Mouse (Mus musculus): ENCODE data around the gene Rrp7a. TPM values are rescaled to one million over a fixed set of nuclear protein-coding genes. Genes with fewer than 3 reads are reported as not detected.

Gene Rrp7a
- polyA plus RNA-seq, 1 experiment, result 109 TPM

- Histone ChIP-seq H3K27me3 (ENCODE audit: control insufficient read depth, insufficient read depth, low read length) (no peaks in the 10 kb centered on the region), H3K27ac (ENCODE audit: control insufficient read depth, insufficient read depth, low read depth, low read length) (peak overlapping the region; percentile 16; the same call in 1 of the 2 replicates), H3K36me3 (ENCODE audit: control insufficient read depth, insufficient read depth, low read length) (no peaks in the 10 kb centered on the region), H3K4me1 (ENCODE audit: control insufficient read depth, insufficient read depth, low read length) (no peaks in the 10 kb centered on the region; the same call in 1 of the 2 replicates), H3K4me3 (ENCODE audit: control insufficient read depth, low read depth, low read length) (no peak overlapping the region)
- no peak for TF ChIP-seq CTCF (IDR thresholded peaks at IDR 0.05; ENCODE audit: control insufficient read depth, insufficient read depth, insufficient replicate concordance, low read depth, low read length)
- no peak for TF ChIP-seq POLR2A (IDR thresholded peaks at IDR 0.05; ENCODE audit: control insufficient read depth, low read depth, low read length)
Measured at GRCm38 (mm10) chr15:83155672-83156419, 33.2 kb upstream of the Rrp7a start.

- TF ChIP-seq POLR2A (IDR thresholded peaks at IDR 0.05; ENCODE audit: control insufficient read depth, low read depth, low read length) (no peak), CTCF (IDR thresholded peaks at IDR 0.05; ENCODE audit: control insufficient read depth, insufficient read depth, insufficient replicate concordance, low read depth, low read length) (no peak)
- no peak overlapping the region for H3K4me3 ChIP-seq (ENCODE audit: control insufficient read depth, low read depth, low read length)
- H3K4me1 ChIP-seq (ENCODE audit: control insufficient read depth, insufficient read depth, low read length), result peaks cover 3% of the 10 kb centered on the region
- H3K27ac ChIP-seq (ENCODE audit: control insufficient read depth, insufficient read depth, low read depth, low read length), result no peak overlapping the region
- no peaks in the 10 kb centered on the region for H3K27me3 ChIP-seq (ENCODE audit: control insufficient read depth, insufficient read depth, low read length)
- no peaks in the 10 kb centered on the region for H3K36me3 ChIP-seq (ENCODE audit: control insufficient read depth, insufficient read depth, low read length)
Measured at GRCm38 (mm10) chr15:83154309-83154708, 31.7 kb upstream of the Rrp7a start.

- Histone ChIP-seq H3K4me3 (ENCODE audit: control insufficient read depth, low read depth, low read length) (no peak overlapping the region), H3K27ac (ENCODE audit: control insufficient read depth, insufficient read depth, low read depth, low read length) (no peak overlapping the region), H3K27me3 (ENCODE audit: control insufficient read depth, insufficient read depth, low read length) (no peaks in the 10 kb centered on the region), H3K4me1 (ENCODE audit: control insufficient read depth, insufficient read depth, low read length) (peaks cover 8% of the 10 kb centered on the region), H3K36me3 (ENCODE audit: control insufficient read depth, insufficient read depth, low read length) (no peaks in the 10 kb centered on the region)
- TF ChIP-seq POLR2A (IDR thresholded peaks at IDR 0.05; ENCODE audit: control insufficient read depth, low read depth, low read length) (no peak), CTCF (IDR thresholded peaks at IDR 0.05; ENCODE audit: control insufficient read depth, insufficient read depth, insufficient replicate concordance, low read depth, low read length) (no peak)
Measured at GRCm38 (mm10) chr15:83150694-83151093, 28.1 kb upstream of the Rrp7a start.

- Histone ChIP-seq H3K27me3 (ENCODE audit: control insufficient read depth, insufficient read depth, low read length) (no peaks in the 10 kb centered on the region), H3K27ac (ENCODE audit: control insufficient read depth, insufficient read depth, low read depth, low read length) (peak overlapping the region; percentile 96), H3K36me3 (ENCODE audit: control insufficient read depth, insufficient read depth, low read length) (no peaks in the 10 kb centered on the region), H3K4me1 (ENCODE audit: control insufficient read depth, insufficient read depth, low read length) (peaks cover 8% of the 10 kb centered on the region), H3K4me3 (ENCODE audit: control insufficient read depth, low read depth, low read length) (peak overlapping the region; percentile 60; the same call in 1 of the 2 replicates)
- TF ChIP-seq POLR2A (IDR thresholded peaks at IDR 0.05; ENCODE audit: control insufficient read depth, low read depth, low read length) (no peak), CTCF (IDR thresholded peaks at IDR 0.05; ENCODE audit: control insufficient read depth, insufficient read depth, insufficient replicate concordance, low read depth, low read length) (no peak)
Measured at GRCm38 (mm10) chr15:83150073-83150442, 27.5 kb upstream of the Rrp7a start.

GRCm38 (mm10) chr15:83149196-83150072, 26.8 kb upstream of the Rrp7a start, which contains the start of gene Poldip3:
TSS of gene Poldip3 (minus strand) at chr15:83149384.
- H3K4me1 ChIP-seq (ENCODE audit: control insufficient read depth, insufficient read depth, low read length), result peaks cover 8% of the 10 kb centered on the region
- H3K4me3 ChIP-seq (ENCODE audit: control insufficient read depth, low read depth, low read length), result peak within 1 kb of the TSS; percentile 97
- peak within 1 kb of the TSS; percentile 96 for H3K27ac ChIP-seq (ENCODE audit: control insufficient read depth, insufficient read depth, low read depth, low read length)
- no peaks in the 10 kb centered on the region for H3K36me3 ChIP-seq (ENCODE audit: control insufficient read depth, insufficient read depth, low read length)
- no peaks in the 10 kb centered on the region for H3K27me3 ChIP-seq (ENCODE audit: control insufficient read depth, insufficient read depth, low read length)
- TF ChIP-seq CTCF (IDR thresholded peaks at IDR 0.05; ENCODE audit: control insufficient read depth, insufficient read depth, insufficient replicate concordance, low read depth, low read length), result no peak
- TF ChIP-seq POLR2A (IDR thresholded peaks at IDR 0.05; ENCODE audit: control insufficient read depth, low read depth, low read length), result peak; percentile 93

DNA sequence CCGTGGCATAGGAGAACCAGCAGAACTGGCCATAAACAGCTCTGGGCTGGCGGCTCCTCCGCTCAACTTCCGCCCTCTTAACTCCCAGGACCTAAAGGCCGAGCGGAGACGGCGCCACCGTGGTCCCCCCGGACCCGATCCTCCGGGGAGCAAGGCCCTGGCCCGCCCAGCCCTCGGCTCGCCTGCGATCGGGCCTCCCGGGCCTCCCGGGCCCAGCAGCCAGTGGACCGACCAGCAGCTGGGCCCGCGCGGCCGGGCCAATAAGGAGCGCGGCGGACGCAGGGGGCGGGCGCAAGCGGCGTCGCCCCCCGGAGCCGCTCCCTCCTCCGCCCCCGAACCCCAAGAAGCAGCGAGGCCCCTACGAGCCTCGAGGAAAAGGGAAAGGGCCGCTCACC, 26.2 kb upstream of the Rrp7a start:
- no peaks in the 10 kb centered on the region for H3K36me3 ChIP-seq (ENCODE audit: control insufficient read depth, insufficient read depth, low read length)
- H3K4me1 ChIP-seq (ENCODE audit: control insufficient read depth, insufficient read depth, low read length), result peaks cover 8% of the 10 kb centered on the region
- H3K27me3 ChIP-seq (ENCODE audit: control insufficient read depth, insufficient read depth, low read length), result no peaks in the 10 kb centered on the region
- H3K4me3 ChIP-seq (ENCODE audit: control insufficient read depth, low read depth, low read length), result peak overlapping the region; percentile 97
- TF ChIP-seq POLR2A (IDR thresholded peaks at IDR 0.05; ENCODE audit: control insufficient read depth, low read depth, low read length) (no peak), CTCF (IDR thresholded peaks at IDR 0.05; ENCODE audit: control insufficient read depth, insufficient read depth, insufficient replicate concordance, low read depth, low read length) (no peak)
- peak overlapping the region; percentile 96 for H3K27ac ChIP-seq (ENCODE audit: control insufficient read depth, insufficient read depth, low read depth, low read length)

DNA sequence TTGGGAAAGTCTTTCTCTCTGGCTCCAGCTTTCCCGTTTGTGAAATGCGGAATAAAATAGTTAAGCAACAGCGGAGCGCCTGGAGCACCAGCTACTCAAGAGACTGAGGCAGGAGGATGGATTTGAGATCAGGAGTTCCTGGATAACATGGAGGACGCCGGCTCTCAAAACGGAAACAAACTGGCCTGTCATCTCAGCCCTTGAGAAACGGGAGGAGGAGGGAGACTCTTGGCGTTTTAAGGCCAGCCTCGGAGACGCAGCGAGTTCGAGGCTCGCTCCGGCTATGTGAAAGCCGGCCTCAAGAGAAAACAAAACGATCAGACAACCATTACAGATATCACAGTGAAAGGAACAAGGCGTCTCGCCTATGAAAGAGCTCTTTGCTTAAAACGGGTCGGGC, 25.8 kb upstream of the Rrp7a start:
- Histone ChIP-seq H3K27me3 (ENCODE audit: control insufficient read depth, insufficient read depth, low read length) (no peaks in the 10 kb centered on the region), H3K4me3 (ENCODE audit: control insufficient read depth, low read depth, low read length) (peak overlapping the region; percentile 97), H3K4me1 (ENCODE audit: control insufficient read depth, insufficient read depth, low read length) (peaks cover 8% of the 10 kb centered on the region), H3K27ac (ENCODE audit: control insufficient read depth, insufficient read depth, low read depth, low read length) (peak overlapping the region; percentile 96), H3K36me3 (ENCODE audit: control insufficient read depth, insufficient read depth, low read length) (no peaks in the 10 kb centered on the region)
- TF ChIP-seq CTCF (IDR thresholded peaks at IDR 0.05; ENCODE audit: control insufficient read depth, insufficient read depth, insufficient replicate concordance, low read depth, low read length) (no peak), POLR2A (IDR thresholded peaks at IDR 0.05; ENCODE audit: control insufficient read depth, low read depth, low read length) (no peak)
